Mouse (Mus musculus): Measurements from ENCODE around the gene Thsd7b. TPM values are rescaled to one million over a fixed set of nuclear protein-coding genes. Genes with fewer than 3 reads are reported as not detected.

Thsd7b gene
- polyA plus RNA-seq, 1 experiment from 2014 or later = 5.7 TPM

DNA sequence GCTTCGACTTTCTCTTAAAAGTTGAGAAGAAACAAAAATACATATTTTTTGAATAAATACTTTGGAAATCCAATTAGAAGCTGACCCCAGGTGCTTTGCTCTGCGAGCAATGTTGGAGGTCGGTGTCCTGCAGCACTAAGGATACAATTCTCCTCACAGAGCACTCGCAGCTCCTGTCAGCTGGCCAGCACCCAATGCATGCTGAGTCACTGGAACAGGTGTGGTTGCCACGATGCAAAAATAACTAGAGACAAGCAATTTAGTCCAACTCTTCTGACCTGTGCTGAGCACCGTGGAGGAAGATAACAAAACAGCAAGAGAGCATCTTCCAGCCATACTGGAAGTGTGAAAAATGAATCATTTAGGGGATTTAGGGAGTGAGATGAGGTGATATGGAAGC, 594.6 kb downstream of the Thsd7b start:
- no peaks in the 10 kb centered on the region for H3K27me3 ChIP-seq (replicated peaks; ENCODE audit: control insufficient read depth, insufficient read depth, low read length)
- no peak overlapping the region for H3K9ac ChIP-seq (ENCODE audit: low read length)
- H3K36me3 ChIP-seq (ENCODE audit: control insufficient read depth, insufficient read depth, low read length) = no peaks in the 10 kb centered on the region
- no peak overlapping the region for H3K4me3 ChIP-seq (ENCODE audit: low read depth, low read length)
- ATAC-seq = no peak
- no peak for DNase-seq (ENCODE audit: low spot score)
- no peak overlapping the region for H3K27ac ChIP-seq (ENCODE audit: low read depth, low read length)
- no peaks in the 10 kb centered on the region for H3K9me3 ChIP-seq (replicated peaks; ENCODE audit: control insufficient read depth, low read length)
- WGBS = 79% methylated on average over 6 of the region's 6 CpGs
- H3K4me1 ChIP-seq (ENCODE audit: control insufficient read depth, insufficient read depth, low read length) = no peaks in the 10 kb centered on the region
- no peak overlapping the region for H3K4me2 ChIP-seq (ENCODE audit: low read length)

DNA sequence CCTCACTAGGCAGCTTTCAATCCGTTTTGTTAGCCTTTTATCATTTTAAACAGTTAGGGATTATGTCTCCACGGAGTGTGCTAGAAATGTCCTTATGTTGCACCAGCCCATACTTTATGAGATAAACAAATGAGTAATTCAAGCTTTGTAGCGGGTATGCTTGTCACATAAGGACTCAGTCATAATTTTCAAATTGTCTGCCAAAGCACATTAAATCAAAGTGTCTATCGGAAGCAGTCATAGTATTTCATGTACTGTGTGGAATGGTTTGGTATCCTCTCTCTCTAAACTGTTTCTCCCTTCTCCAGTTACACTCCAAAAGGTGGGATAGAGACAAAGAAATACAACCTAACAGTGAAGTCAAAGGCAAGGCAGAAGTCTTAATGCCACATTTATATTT, 601.3 kb downstream of the Thsd7b start:
- no peak for ATAC-seq
- DNase-seq (ENCODE audit: low spot score) = no peak
- Histone ChIP-seq H3K9me3 (replicated peaks; ENCODE audit: control insufficient read depth, low read length) (no peaks in the 10 kb centered on the region), H3K4me1 (ENCODE audit: control insufficient read depth, insufficient read depth, low read length) (no peaks in the 10 kb centered on the region), H3K27me3 (replicated peaks; ENCODE audit: control insufficient read depth, insufficient read depth, low read length) (no peaks in the 10 kb centered on the region), H3K27ac (ENCODE audit: low read depth, low read length) (no peak overlapping the region), H3K36me3 (ENCODE audit: control insufficient read depth, insufficient read depth, low read length) (no peaks in the 10 kb centered on the region), H3K4me3 (ENCODE audit: low read depth, low read length) (no peak overlapping the region), H3K4me2 (ENCODE audit: low read length) (no peak overlapping the region), H3K9ac (ENCODE audit: low read length) (no peak overlapping the region)
- 56% methylated on average over 4 of the region's 4 CpGs for WGBS

DNA sequence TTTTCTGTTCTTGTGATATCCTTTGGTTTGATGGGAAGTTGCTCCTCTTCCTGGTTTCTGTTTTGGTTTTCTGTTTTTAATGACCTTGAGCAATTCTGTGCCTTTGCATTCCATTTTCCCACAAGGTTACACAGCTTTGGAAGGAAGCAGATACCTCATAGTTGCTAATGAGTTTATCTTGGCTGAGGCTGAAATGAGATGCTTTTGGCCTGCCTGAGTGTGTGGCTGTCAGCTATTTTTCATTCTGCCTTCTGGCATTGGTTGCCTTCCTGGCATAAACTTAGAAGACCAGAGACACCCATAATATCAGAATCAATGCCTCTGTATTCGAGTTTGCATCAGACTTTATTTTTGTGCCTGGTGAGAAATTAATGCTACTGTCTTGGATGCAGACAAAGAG, 614.8 kb downstream of the Thsd7b start:
- Histone ChIP-seq H3K27ac (ENCODE audit: low read depth, low read length) (no peak overlapping the region), H3K27me3 (replicated peaks; ENCODE audit: control insufficient read depth, insufficient read depth, low read length) (no peaks in the 10 kb centered on the region), H3K4me1 (ENCODE audit: control insufficient read depth, insufficient read depth, low read length) (no peaks in the 10 kb centered on the region), H3K9ac (ENCODE audit: low read length) (no peak overlapping the region), H3K36me3 (ENCODE audit: control insufficient read depth, insufficient read depth, low read length) (no peaks in the 10 kb centered on the region), H3K4me3 (ENCODE audit: low read depth, low read length) (no peak overlapping the region), H3K4me2 (ENCODE audit: low read length) (no peak overlapping the region), H3K9me3 (replicated peaks; ENCODE audit: control insufficient read depth, low read length) (no peaks in the 10 kb centered on the region; the same call in 1 of the 2 replicates)
- WGBS = 53% methylated on average over 1 of the region's 1 CpGs
- DNase-seq (ENCODE audit: low spot score) (peak; percentile 43), ATAC-seq (no peak)

DNA sequence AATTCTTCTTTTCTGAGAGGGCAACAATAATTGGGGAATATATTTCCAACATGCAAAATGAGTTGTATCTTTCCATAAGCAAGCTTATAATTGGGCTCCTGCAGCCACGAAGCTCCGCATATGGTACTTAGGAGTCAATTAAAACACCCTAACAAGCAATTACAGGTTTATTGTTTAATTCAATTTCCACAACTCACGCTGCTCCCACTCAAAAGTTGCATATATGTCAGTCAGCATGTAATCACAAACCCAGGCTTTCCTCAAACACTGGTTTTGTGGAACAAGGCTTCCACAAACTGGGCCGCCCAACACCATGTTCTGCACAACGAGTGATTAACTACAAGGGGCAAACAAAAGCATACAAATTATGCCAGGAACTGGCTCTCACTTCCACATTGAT, 625.0 kb downstream of the Thsd7b start:
- H3K36me3 ChIP-seq (ENCODE audit: control insufficient read depth, insufficient read depth, low read length) = no peaks in the 10 kb centered on the region
- H3K9ac ChIP-seq (ENCODE audit: low read length) = no peak overlapping the region
- H3K9me3 ChIP-seq (replicated peaks; ENCODE audit: control insufficient read depth, low read length) = no peaks in the 10 kb centered on the region
- H3K4me3 ChIP-seq (ENCODE audit: low read depth, low read length) = no peak overlapping the region
- H3K4me2 ChIP-seq (ENCODE audit: low read length) = no peak overlapping the region
- ATAC-seq = peak; percentile 44; the same call in 1 of the 2 replicates
- peaks cover 2% of the 10 kb centered on the region; the same call in 1 of the 2 replicates for H3K4me1 ChIP-seq (ENCODE audit: control insufficient read depth, insufficient read depth, low read length)
- 25% methylated on average over 5 of the region's 5 CpGs for WGBS
- DNase-seq (ENCODE audit: low spot score) = peak; percentile 51
- H3K27me3 ChIP-seq (replicated peaks; ENCODE audit: control insufficient read depth, insufficient read depth, low read length) = no peaks in the 10 kb centered on the region
- H3K27ac ChIP-seq (ENCODE audit: low read depth, low read length) = no peak overlapping the region

DNA sequence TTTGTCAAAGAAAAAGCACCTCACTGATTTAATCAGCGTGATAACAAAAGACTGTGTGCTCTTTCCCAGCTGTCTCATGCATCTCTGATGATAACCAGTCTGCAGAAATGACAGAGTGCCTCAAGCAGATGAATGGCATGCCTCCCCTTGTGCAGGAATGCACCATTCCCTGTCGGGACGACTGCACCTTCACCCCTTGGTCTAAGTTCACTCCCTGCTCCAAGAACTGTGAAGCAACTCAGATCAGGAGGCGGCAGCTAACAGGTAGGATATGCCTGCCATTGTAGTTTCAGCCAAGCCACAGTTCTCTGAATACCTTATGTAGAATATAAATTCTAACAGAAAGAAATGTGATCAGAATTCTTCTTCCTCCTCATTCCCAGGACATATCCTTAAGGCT, 642.4 kb downstream of the Thsd7b start:
- H3K27me3 ChIP-seq (replicated peaks; ENCODE audit: control insufficient read depth, insufficient read depth, low read length) = no peaks in the 10 kb centered on the region
- H3K9ac ChIP-seq (ENCODE audit: low read length) = no peak overlapping the region
- no peak overlapping the region for H3K27ac ChIP-seq (ENCODE audit: low read depth, low read length)
- no peak overlapping the region for H3K4me2 ChIP-seq (ENCODE audit: low read length)
- H3K4me3 ChIP-seq (ENCODE audit: low read depth, low read length) = no peak overlapping the region
- ATAC-seq = no peak
- no peak for DNase-seq (ENCODE audit: low spot score)
- H3K4me1 ChIP-seq (ENCODE audit: control insufficient read depth, insufficient read depth, low read length) = no peaks in the 10 kb centered on the region
- H3K36me3 ChIP-seq (ENCODE audit: control insufficient read depth, insufficient read depth, low read length) = no peaks in the 10 kb centered on the region
- no peaks in the 10 kb centered on the region for H3K9me3 ChIP-seq (replicated peaks; ENCODE audit: control insufficient read depth, low read length)
- 63% methylated on average over 4 of the region's 4 CpGs for WGBS

DNA sequence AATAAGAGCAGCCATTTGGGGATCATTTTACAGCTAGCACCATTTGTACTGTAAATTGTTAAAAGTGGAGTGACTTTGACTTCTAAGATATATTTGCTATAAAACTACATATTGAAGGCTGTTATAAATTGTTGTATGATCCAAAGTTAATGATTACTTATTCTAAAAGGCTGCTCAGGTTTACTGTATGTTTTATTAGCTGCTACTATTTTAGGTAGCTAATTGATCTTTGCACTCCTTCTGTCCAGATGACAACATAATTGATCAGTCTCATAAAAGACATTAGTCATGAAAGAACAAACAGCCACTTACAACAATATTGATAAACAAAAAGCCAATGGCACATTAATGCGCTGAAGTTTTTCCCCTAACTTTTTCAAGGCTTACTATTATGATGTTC, 644.5 kb downstream of the Thsd7b start:
- no peak for ATAC-seq
- no peak overlapping the region for H3K27ac ChIP-seq (ENCODE audit: low read depth, low read length)
- WGBS = 93% methylated on average over 1 of the region's 1 CpGs
- no peak overlapping the region for H3K4me3 ChIP-seq (ENCODE audit: low read depth, low read length)
- no peak for DNase-seq (ENCODE audit: low spot score)
- no peaks in the 10 kb centered on the region for H3K9me3 ChIP-seq (replicated peaks; ENCODE audit: control insufficient read depth, low read length)
- no peaks in the 10 kb centered on the region for H3K36me3 ChIP-seq (ENCODE audit: control insufficient read depth, insufficient read depth, low read length)
- H3K27me3 ChIP-seq (replicated peaks; ENCODE audit: control insufficient read depth, insufficient read depth, low read length) = no peaks in the 10 kb centered on the region
- no peak overlapping the region for H3K9ac ChIP-seq (ENCODE audit: low read length)
- H3K4me2 ChIP-seq (ENCODE audit: low read length) = no peak overlapping the region
- no peaks in the 10 kb centered on the region for H3K4me1 ChIP-seq (ENCODE audit: control insufficient read depth, insufficient read depth, low read length)

DNA sequence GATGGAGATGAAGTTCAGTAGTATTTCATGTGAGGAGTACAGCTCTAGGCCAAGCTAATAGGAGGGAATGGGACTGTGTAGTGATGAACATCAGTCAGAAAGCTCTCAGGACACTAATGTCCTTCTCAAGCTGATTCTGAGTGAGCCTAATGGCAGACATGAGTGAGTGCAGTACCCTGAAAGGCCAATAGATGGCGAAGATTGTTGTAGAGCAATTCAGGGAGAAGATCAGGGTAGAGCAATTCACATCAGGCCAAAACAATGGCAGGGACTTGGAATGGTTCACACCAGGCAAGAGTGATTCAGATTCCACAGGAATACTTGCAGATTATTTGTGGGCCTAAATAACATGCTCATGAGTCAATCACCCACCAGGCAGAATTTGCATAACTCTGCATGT, 646.3 kb downstream of the Thsd7b start:
- Histone ChIP-seq H3K4me2 (ENCODE audit: low read length) (no peak overlapping the region), H3K27ac (ENCODE audit: low read depth, low read length) (no peak overlapping the region), H3K4me3 (ENCODE audit: low read depth, low read length) (no peak overlapping the region), H3K9ac (ENCODE audit: low read length) (no peak overlapping the region), H3K9me3 (replicated peaks; ENCODE audit: control insufficient read depth, low read length) (no peaks in the 10 kb centered on the region), H3K4me1 (ENCODE audit: control insufficient read depth, insufficient read depth, low read length) (no peaks in the 10 kb centered on the region), H3K36me3 (ENCODE audit: control insufficient read depth, insufficient read depth, low read length) (no peaks in the 10 kb centered on the region), H3K27me3 (replicated peaks; ENCODE audit: control insufficient read depth, insufficient read depth, low read length) (no peaks in the 10 kb centered on the region)
- ATAC-seq (no peak), DNase-seq (ENCODE audit: low spot score) (peak; percentile 22)
- 77% methylated on average over 1 of the region's 1 CpGs for WGBS

DNA sequence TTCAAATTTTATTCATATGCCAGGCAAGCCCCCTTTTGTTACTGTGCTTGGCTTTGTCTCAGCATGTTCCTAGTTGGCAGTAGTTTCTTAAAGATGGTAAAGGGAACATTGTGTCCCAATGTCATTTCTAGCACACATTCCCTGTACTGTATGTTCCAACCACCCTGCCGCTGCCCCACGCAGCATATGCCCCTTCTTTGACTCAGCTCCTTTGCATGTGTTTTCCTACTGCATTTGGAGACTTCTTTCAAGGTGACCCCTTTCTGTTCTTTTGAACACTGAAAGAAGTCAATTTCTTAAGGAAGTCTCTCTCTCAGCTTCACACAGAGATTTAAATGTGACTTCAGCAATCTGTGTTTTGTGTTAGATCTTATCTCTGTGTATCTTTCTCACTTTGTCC, 657.9 kb downstream of the Thsd7b start:
- Histone ChIP-seq H3K4me3 (ENCODE audit: low read depth, low read length) (no peak overlapping the region), H3K4me2 (ENCODE audit: low read length) (no peak overlapping the region), H3K36me3 (ENCODE audit: control insufficient read depth, insufficient read depth, low read length) (no peaks in the 10 kb centered on the region), H3K4me1 (ENCODE audit: control insufficient read depth, insufficient read depth, low read length) (no peaks in the 10 kb centered on the region), H3K27me3 (replicated peaks; ENCODE audit: control insufficient read depth, insufficient read depth, low read length) (no peaks in the 10 kb centered on the region), H3K27ac (ENCODE audit: low read depth, low read length) (no peak overlapping the region), H3K9ac (ENCODE audit: low read length) (no peak overlapping the region), H3K9me3 (replicated peaks; ENCODE audit: control insufficient read depth, low read length) (0 out of 2 replicates have a peak, but pooled peaks cover 3% of the 10 kb centered on the region)
- DNase-seq (ENCODE audit: low spot score) (no peak), ATAC-seq (no peak)
- 87% methylated on average over 2 of the region's 2 CpGs for WGBS

DNA sequence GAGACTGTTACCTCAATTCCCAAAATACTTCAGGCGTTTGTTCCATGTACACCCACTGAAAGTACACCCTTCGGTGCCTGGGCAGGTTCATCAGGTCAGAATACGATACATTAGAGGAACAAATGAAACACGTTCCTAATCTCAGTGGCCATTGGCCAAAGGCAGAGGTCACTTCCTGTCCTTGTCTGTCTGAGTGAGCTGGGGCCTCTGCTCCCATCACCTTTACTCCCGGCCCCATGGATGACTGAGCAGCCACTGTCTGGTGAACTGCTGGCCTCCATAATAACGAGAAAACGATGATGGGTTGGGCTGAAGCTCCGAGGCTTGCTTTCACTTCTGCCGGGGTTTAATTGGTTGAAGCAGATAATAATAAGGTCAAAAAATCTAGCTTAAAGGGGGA, 670.0 kb downstream of the Thsd7b start:
- DNase-seq (ENCODE audit: low spot score) (no peak), ATAC-seq (no peak)
- H3K27me3 ChIP-seq (replicated peaks; ENCODE audit: control insufficient read depth, insufficient read depth, low read length) = no peaks in the 10 kb centered on the region
- H3K9ac ChIP-seq (ENCODE audit: low read length) = no peak overlapping the region
- no peak overlapping the region for H3K4me3 ChIP-seq (ENCODE audit: low read depth, low read length)
- H3K27ac ChIP-seq (ENCODE audit: low read depth, low read length) = no peak overlapping the region
- H3K36me3 ChIP-seq (ENCODE audit: control insufficient read depth, insufficient read depth, low read length) = no peaks in the 10 kb centered on the region
- WGBS = 68% methylated on average over 9 of the region's 9 CpGs
- H3K4me1 ChIP-seq (ENCODE audit: control insufficient read depth, insufficient read depth, low read length) = no peaks in the 10 kb centered on the region
- no peak overlapping the region for H3K4me2 ChIP-seq (ENCODE audit: low read length)
- H3K9me3 ChIP-seq (replicated peaks; ENCODE audit: control insufficient read depth, low read length) = no peaks in the 10 kb centered on the region
